Mouse (Mus musculus) forebrain, embryonic 13.5 days (tissue): ENCODE measurements around the gene Pde4dip. TPM values are rescaled to one million over a fixed set of nuclear protein-coding genes. Genes with fewer than 3 reads are reported as not detected.

Source experiments
- ATAC-seq: fragments of 200-750 bp; cut with Nextera tagmentation; 2 replicates; pipeline ENCODE4 v1.8.0; 2017
- H3K27ac ChIP-seq: fragments of 300-500 bp; sonication (generic); 2 replicates; pipeline ENCODE4 v1.5.1; 2015; ENCODE audit warnings: inconsistent platforms, mild to moderate bottlenecking, moderate library complexity
- H3K27me3 ChIP-seq: fragments of 300-500 bp; sonication (generic); 2 replicates; pipeline ENCODE4 v1.6.1; 2015; ENCODE audit warnings: mild to moderate bottlenecking, inconsistent platforms
- H3K36me3 ChIP-seq: fragments of 300-500 bp; sonication (generic); 2 replicates; pipeline ENCODE4 v1.6.1; 2015; ENCODE audit warnings: mild to moderate bottlenecking, inconsistent platforms; ENCODE audit not compliant: poor library complexity, severe bottlenecking
- H3K4me1 ChIP-seq: fragments of 300-500 bp; sonication (generic); 2 replicates; pipeline ENCODE4 v1.6.1; 2015; ENCODE audit warnings: inconsistent platforms
- H3K4me2 ChIP-seq: fragments of 300-500 bp; sonication (generic); 2 replicates; pipeline ENCODE4 v1.6.1; 2015; ENCODE audit warnings: inconsistent platforms, mild to moderate bottlenecking, moderate library complexity
- H3K4me3 ChIP-seq: fragments of 300-500 bp; sonication (generic); 2 replicates; pipeline ENCODE4 v1.5.1; 2015; ENCODE audit warnings: mild to moderate bottlenecking, inconsistent platforms
- H3K9ac ChIP-seq: fragments of 300-500 bp; sonication (generic); 2 replicates; pipeline ENCODE4 v1.6.1; 2015; ENCODE audit warnings: mild to moderate bottlenecking, inconsistent platforms
- H3K9me3 ChIP-seq: fragments of 300-500 bp; sonication (generic); replicated peaks from 2 replicates; pipeline ENCODE4 v1.6.1; 2016; ENCODE audit warnings: inconsistent platforms
- WGBS: fragments of 180-500 bp; shearing (Covaris S2); methylation state at CpG from one replicate; pipeline ENCODE4 v1.1.7; 2015; 5-methylcytosine and 5-hydroxymethylcytosine counted together
- polyA plus RNA-seq: library from polyadenylated mRNA; unstranded; fragments of >200 nt; fragmentation: Nextera tagmentation; extraction: Ambion mirVana; gene quantifications from 2 replicates; pipeline ENCODE4 v1.2.1, GENCODE M21; 2015

Gene Pde4dip
- polyA plus RNA-seq: 37.3 and 46.1 TPM in 2 replicates

DNA sequence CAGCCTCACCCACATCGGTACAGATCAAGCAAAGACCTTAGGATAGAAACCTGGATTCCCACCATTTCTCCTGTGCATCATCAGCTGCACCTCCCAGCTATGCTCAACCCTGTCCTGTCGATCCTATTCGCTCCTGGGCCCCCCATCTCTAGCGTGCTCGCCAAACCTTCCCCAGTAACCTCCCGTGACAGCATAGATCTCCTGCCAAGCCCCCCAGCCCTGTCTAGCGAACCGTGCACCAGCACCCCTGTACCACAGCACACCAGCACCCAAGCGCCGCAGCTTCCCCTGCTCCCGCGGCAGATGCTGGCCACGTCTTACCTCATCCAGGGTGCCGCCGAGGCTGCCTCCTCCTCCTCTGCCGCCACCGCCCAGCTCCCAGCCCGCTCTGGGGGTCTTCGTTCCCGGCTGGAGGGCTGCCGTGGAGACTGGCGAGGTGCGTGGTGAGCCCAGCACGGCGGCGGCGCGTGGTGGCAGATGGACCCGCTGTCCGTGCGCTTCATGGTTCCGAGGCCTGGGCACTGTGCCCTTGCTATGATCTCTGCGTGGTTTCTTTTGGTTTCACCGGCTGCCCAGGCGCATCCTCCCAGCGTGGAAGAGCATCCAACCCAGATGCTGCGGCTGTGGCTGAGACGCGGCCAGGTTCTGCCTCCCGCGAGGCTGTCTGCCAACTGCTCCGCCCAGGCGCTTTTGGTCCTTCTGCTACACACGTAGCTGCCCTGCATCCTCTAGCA, at the start of gene Pde4dip:
Gene Pde4dip (minus strand): TSS at position 540 of the 734 bp plus-strand sequence.
- H3K9ac ChIP-seq: peak within 1 kb of the TSS; percentile 76
- 1% methylated on average over 44 of the region's 44 CpGs for WGBS
- H3K4me3 ChIP-seq: peak within 1 kb of the TSS; percentile 59
- peaks cover 11% of the 10 kb centered on the region for H3K4me1 ChIP-seq
- H3K27me3 ChIP-seq: peaks cover 31% of the 10 kb centered on the region
- ATAC-seq: peak; percentile 85
- no peaks in the 10 kb centered on the region for H3K9me3 ChIP-seq
- no peaks in the 10 kb centered on the region for H3K36me3 ChIP-seq
- peak within 1 kb of the TSS; percentile 94 for H3K4me2 ChIP-seq
- H3K27ac ChIP-seq: no peak within 1 kb of the TSS

- H3K27me3 ChIP-seq: 0 out of 2 replicates have a peak, but pooled peaks cover 7% of the 10 kb centered on the region
- no peak overlapping the region for H3K9ac ChIP-seq
- no peak overlapping the region for H3K27ac ChIP-seq
- H3K36me3 ChIP-seq: no peaks in the 10 kb centered on the region
- 50% methylated on average over 6 of the region's 6 CpGs for WGBS
- no peak for ATAC-seq
- no peak overlapping the region for H3K4me2 ChIP-seq
- no peaks in the 10 kb centered on the region for H3K9me3 ChIP-seq
- H3K4me3 ChIP-seq: no peak overlapping the region
- H3K4me1 ChIP-seq: peaks cover 57% of the 10 kb centered on the region
Measured at GRCm38 (mm10) chr3:97937945-97938266, 49.4 kb upstream of the Pde4dip start.

GRCm38 (mm10) chr3:97937068-97937944, 48.8 kb upstream of the Pde4dip start:
- Histone ChIP-seq H3K36me3 (no peaks in the 10 kb centered on the region), H3K9ac (no peak overlapping the region), H3K4me1 (peaks cover 56% of the 10 kb centered on the region), H3K9me3 (no peaks in the 10 kb centered on the region), H3K4me3 (no peak overlapping the region), H3K27me3 (0 out of 2 replicates have a peak, but pooled peaks cover 10% of the 10 kb centered on the region), H3K4me2 (no peak overlapping the region), H3K27ac (no peak overlapping the region)
- ATAC-seq: no peak
- 44% methylated on average over 17 of the region's 17 CpGs for WGBS

DNA sequence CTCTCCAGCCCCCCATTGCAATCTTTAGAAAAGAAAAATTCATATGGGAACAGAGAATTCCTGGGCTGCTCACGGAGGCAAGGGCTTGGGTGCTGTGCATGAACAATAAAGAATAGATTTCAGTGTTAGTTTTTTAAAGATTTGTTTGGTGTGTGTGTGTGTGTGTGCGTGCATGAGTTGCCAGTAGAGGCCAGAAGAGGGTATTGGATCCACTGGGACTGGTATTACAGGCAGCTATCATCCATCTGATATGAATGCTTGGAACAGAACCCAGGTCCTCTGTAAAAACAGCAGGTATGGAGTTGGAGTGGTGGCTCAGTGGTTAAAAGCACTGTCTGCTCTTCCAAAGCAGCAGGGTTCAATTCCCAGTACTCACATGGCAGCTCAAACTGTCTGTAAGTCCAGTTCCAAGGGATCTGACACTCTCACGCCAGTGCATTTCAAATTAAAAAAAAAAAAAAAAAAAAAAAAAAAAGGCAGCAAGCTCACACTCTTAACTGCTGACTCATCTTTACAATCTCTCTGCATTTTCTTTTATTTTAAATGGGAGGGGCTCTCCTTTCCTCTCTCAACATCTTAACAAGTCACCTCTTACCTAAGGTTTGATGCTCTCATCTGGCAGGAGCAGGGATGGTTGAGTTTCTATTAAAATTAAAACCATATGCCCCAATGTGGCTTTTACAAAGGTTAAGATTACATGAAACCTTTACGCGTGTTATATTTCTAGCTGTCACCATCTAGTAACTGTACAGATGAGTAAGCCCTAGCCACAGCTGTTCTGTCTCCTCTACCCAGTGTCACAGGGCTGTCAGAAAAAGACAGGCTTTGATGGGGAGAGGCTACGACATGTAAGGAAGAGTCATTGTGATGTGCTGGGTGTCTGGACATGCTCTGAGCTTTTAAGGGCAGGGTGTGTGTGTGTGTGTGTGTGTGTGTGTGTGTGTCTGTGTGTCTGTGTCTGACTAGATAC, 46.1 kb upstream of the Pde4dip start:
- WGBS: 88% methylated on average over 6 of the region's 6 CpGs
- Histone ChIP-seq H3K27ac (no peak overlapping the region), H3K36me3 (no peaks in the 10 kb centered on the region), H3K4me3 (no peak overlapping the region), H3K9ac (no peak overlapping the region), H3K9me3 (no peaks in the 10 kb centered on the region), H3K4me1 (peaks cover 31% of the 10 kb centered on the region), H3K27me3 (0 out of 2 replicates have a peak, but pooled peaks cover 8% of the 10 kb centered on the region), H3K4me2 (no peak overlapping the region)
- ATAC-seq: no peak

DNA sequence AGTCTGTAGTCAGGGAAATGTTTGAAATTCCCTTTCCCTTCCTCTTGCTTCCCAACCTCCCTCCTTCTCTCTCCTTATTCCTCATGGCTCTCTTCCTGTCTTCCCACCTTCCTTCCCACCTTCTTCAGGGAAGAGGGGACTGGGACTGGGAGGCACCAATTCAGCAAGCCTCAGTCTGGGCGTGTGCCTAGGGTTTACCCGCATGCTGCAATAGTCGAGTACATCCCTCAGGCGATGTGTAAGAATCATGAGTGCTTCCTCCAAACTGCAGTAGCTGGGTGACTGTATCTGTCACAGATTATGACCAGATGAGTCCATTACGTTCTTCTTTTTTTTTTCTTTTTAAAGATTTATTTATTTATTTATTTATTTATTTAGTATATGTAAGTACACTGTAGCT, 45.3 kb upstream of the Pde4dip start:
- H3K9ac ChIP-seq: no peak overlapping the region
- 82% methylated on average over 5 of the region's 5 CpGs for WGBS
- H3K4me3 ChIP-seq: no peak overlapping the region
- H3K27me3 ChIP-seq: 0 out of 2 replicates have a peak, but pooled peaks cover 8% of the 10 kb centered on the region
- H3K4me2 ChIP-seq: no peak overlapping the region
- H3K36me3 ChIP-seq: no peaks in the 10 kb centered on the region
- no peaks in the 10 kb centered on the region for H3K9me3 ChIP-seq
- no peak for ATAC-seq
- peaks cover 23% of the 10 kb centered on the region for H3K4me1 ChIP-seq
- no peak overlapping the region for H3K27ac ChIP-seq

DNA sequence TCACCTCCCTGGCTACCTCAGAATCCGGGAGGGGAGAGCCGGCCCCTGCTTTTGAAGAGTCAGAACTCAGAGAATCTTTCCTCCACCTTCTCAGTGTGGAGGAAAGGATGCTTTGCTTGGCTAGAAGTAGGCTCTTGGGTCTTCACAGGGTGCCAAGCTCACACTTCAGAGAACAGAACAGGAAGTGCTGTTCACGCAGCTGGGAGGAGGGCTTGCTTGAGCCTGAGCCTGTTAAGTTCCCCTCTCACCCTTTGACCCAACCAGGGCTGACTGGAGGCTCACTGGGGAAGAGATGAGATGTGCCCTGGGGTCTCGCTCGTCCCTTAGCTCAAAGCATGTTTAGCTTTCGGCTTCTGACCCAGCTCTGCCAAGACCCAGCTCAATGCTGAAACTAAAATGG, 44.7 kb upstream of the Pde4dip start:
- Histone ChIP-seq H3K4me3 (no peak overlapping the region), H3K27me3 (0 out of 2 replicates have a peak, but pooled peaks cover 8% of the 10 kb centered on the region), H3K36me3 (no peaks in the 10 kb centered on the region), H3K9me3 (no peaks in the 10 kb centered on the region), H3K4me1 (peaks cover 20% of the 10 kb centered on the region), H3K4me2 (no peak overlapping the region), H3K9ac (no peak overlapping the region), H3K27ac (no peak overlapping the region)
- WGBS: 41% methylated on average over 6 of the region's 6 CpGs
- ATAC-seq: no peak

DNA sequence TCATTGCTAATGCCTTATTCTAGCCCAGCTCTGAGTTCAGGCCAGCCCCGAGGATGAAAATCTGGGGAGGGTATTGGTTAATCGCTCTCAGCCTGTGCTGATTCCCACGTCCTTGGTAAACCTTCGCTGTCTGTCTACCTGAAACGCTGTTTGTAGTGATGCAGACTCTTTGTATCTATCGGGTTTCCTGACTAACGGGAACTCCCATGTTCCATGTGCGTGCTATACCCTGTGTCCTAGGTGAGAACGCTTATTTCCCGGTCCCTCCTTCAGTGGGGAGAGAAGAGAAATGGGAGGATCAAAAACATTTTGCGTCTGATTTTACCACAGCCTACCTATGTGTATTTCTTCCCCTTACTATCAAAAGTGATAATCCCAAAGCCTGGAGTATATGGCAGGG, 44.3 kb upstream of the Pde4dip start:
- WGBS: 51% methylated on average over 11 of the region's 11 CpGs
- no peak overlapping the region for H3K9ac ChIP-seq
- H3K4me1 ChIP-seq: peaks cover 15% of the 10 kb centered on the region
- H3K36me3 ChIP-seq: no peaks in the 10 kb centered on the region
- H3K4me3 ChIP-seq: no peak overlapping the region
- no peak for ATAC-seq
- no peaks in the 10 kb centered on the region for H3K9me3 ChIP-seq
- H3K27me3 ChIP-seq: 0 out of 2 replicates have a peak, but pooled peaks cover 8% of the 10 kb centered on the region
- no peak overlapping the region for H3K4me2 ChIP-seq
- no peak overlapping the region for H3K27ac ChIP-seq

- Histone ChIP-seq H3K27ac (no peak overlapping the region), H3K27me3 (0 out of 2 replicates have a peak, but pooled peaks cover 8% of the 10 kb centered on the region), H3K4me3 (no peak overlapping the region), H3K4me2 (peak overlapping the region; percentile 20; the same call in 1 of the 2 replicates), H3K9ac (0 out of 2 replicates have a peak overlapping the region, but pooled peaks have one; percentile 43), H3K9me3 (no peaks in the 10 kb centered on the region), H3K36me3 (no peaks in the 10 kb centered on the region), H3K4me1 (peaks cover 8% of the 10 kb centered on the region; the same call in 1 of the 2 replicates)
- 31% methylated on average over 10 of the region's 10 CpGs for WGBS
- ATAC-seq: no peak
Measured at GRCm38 (mm10) chr3:97932131-97932530, 43.6 kb upstream of the Pde4dip start.

DNA sequence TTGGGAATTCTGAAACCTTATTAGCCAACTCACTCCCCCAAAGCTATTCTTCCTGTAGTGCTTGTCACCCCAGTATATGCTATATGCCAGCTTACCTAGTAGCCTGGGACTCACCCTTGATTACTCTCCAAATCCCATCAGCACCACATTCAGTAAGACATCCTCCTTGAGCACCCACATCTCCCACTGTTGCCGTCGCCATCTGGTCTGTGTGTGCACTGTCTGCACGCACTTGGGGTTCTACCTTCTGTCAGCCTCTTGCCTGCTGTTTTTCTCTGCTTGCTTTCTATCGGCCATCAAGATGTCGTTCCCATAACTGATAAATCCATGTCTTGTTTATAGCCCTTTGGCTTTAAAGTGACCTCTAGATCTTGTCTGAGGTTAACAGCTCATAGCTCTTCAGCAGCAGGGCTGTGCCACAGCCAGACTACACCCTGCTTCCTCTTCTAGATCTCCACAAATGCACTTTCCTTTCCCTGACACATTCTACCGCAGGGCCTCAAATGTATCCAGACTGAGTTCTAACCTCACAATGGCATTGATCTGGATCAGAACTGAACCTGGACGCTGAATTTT, 42.9 kb upstream of the Pde4dip start:
- Histone ChIP-seq H3K4me2 (no peak overlapping the region), H3K27me3 (0 out of 2 replicates have a peak, but pooled peaks cover 8% of the 10 kb centered on the region), H3K9me3 (no peaks in the 10 kb centered on the region), H3K4me3 (no peak overlapping the region), H3K27ac (no peak overlapping the region), H3K36me3 (no peaks in the 10 kb centered on the region), H3K9ac (no peak overlapping the region), H3K4me1 (peaks cover 7% of the 10 kb centered on the region; the same call in 1 of the 2 replicates)
- peak; percentile 28; the same call in 1 of the 2 replicates for ATAC-seq
- WGBS: 77% methylated on average over 7 of the region's 7 CpGs

GRCm38 (mm10) chr3:97930787-97931158, 42.3 kb upstream of the Pde4dip start:
- ATAC-seq: no peak
- no peaks in the 10 kb centered on the region for H3K36me3 ChIP-seq
- WGBS: 76% methylated on average over 8 of the region's 8 CpGs
- H3K27me3 ChIP-seq: 0 out of 2 replicates have a peak, but pooled peaks cover 8% of the 10 kb centered on the region
- no peak overlapping the region for H3K4me2 ChIP-seq
- peaks cover 7% of the 10 kb centered on the region; the same call in 1 of the 2 replicates for H3K4me1 ChIP-seq
- no peak overlapping the region for H3K9ac ChIP-seq
- no peak overlapping the region for H3K4me3 ChIP-seq
- H3K9me3 ChIP-seq: no peaks in the 10 kb centered on the region
- H3K27ac ChIP-seq: no peak overlapping the region
